Mouse (Mus musculus) megakaryocyte-erythroid progenitor cell, adult 5-6 weeks (primary cell): ENCODE measurements around the gene Abhd10. TPM values are rescaled to one million over a fixed set of nuclear protein-coding genes. Genes with fewer than 3 reads are reported as not detected.
A peak's percentile ranks its signal among the peaks of the same experiment; 100 is the strongest.

Source experiments
- ATAC-seq: replicated peaks from 2 replicates; pipeline ENCODE4 v1.8.0; 2016; ENCODE audit warnings: mild to moderate bottlenecking, inconsistent platforms; ENCODE audit not compliant: severe bottlenecking, poor library complexity, low FRiP score, low TSS enrichment
- total RNA-seq, 2 experiments: library from RNA; stranded (forward) in 1 of 2; stranded (reverse) in 1 of 2; fragments of 200-1000, 215-1000 nt in 1 of 2; fragments of >200 nt in 1 of 2; fragmentation: Nextera tagmentation in 1 of 2; gene quantifications; 2 replicates each; pipeline ENCODE4 v1.2.3; 2014 to 2017

Abhd10 gene
- total RNA-seq, 2 experiments from 2014 or later = 10.6 to 25.7 TPM

GRCm38 (mm10) chr16:45737880-45738279, 4.9 kb downstream of the Abhd10 start:
- ATAC-seq = no peak

GRCm38 (mm10) chr16:45736724-45737123, 6.0 kb downstream of the Abhd10 start:
- no peak for ATAC-seq

- ATAC-seq = no peak
These were observed 13.6 kb downstream of the Abhd10 start for GRCm38 (mm10) chr16:45729163-45729562.

GRCm38 (mm10) chr16:45724742-45725102, 18.0 kb downstream of the Abhd10 start:
- peak; percentile 34 for ATAC-seq

GRCm38 (mm10) chr16:45724061-45724741, 18.6 kb downstream of the Abhd10 start, which contains the start of gene Tagln3:
Gene Tagln3 (minus strand): TSS chr16:45724608.
- ATAC-seq = peak; percentile 49

GRCm38 (mm10) chr16:45723172-45723901, 19.4 kb downstream of the Abhd10 start:
- ATAC-seq = no peak

GRCm38 (mm10) chr16:45722460-45722951, 20.2 kb downstream of the Abhd10 start:
- no peak for ATAC-seq

GRCm38 (mm10) chr16:45720022-45720630, 22.6 kb downstream of the Abhd10 start:
- ATAC-seq = no peak

GRCm38 (mm10) chr16:45718296-45718695, 24.5 kb downstream of the Abhd10 start:
- ATAC-seq = no peak

- ATAC-seq = no peak
These were observed 28.1 kb downstream of the Abhd10 start for GRCm38 (mm10) chr16:45714489-45715150.

GRCm38 (mm10) chr16:45713878-45714277, 28.9 kb downstream of the Abhd10 start:
- no peak for ATAC-seq

- no peak for ATAC-seq
These were observed 29.5 kb downstream of the Abhd10 start for GRCm38 (mm10) chr16:45713261-45713660.

GRCm38 (mm10) chr16:45711263-45711662, 31.5 kb downstream of the Abhd10 start:
- no peak for ATAC-seq

- no peak for ATAC-seq
These were observed 43.5 kb downstream of the Abhd10 start for GRCm38 (mm10) chr16:45699301-45699700.

- no peak for ATAC-seq
These were observed 44.8 kb downstream of the Abhd10 start for GRCm38 (mm10) chr16:45697996-45698395.

- no peak for ATAC-seq
These were observed 47.2 kb downstream of the Abhd10 start for GRCm38 (mm10) chr16:45695445-45696160.

GRCm38 (mm10) chr16:45693558-45693957, 49.2 kb downstream of the Abhd10 start, which contains the start of gene Tmprss7:
Gene Tmprss7 (minus strand): TSS chr16:45693658.
- no peak for ATAC-seq

GRCm38 (mm10) chr16:45692851-45693250, 49.9 kb downstream of the Abhd10 start:
- ATAC-seq = no peak

- no peak for ATAC-seq
These were observed 52.6 kb downstream of the Abhd10 start for GRCm38 (mm10) chr16:45690178-45690577.
